Mouse (Mus musculus) T-helper 2 cell (primary cell): ENCODE data around the gene Fads1.

Experiments
- in situ Hi-C: fragments of 300-600 bp; cut with MboI, MseI; formaldehyde crosslinking; loops from one replicate; pipeline ENCODE4 v1.15.1; 2025; ENCODE audit warnings: high pct_unique_total_duplicates

Gene Fads1

DNA sequence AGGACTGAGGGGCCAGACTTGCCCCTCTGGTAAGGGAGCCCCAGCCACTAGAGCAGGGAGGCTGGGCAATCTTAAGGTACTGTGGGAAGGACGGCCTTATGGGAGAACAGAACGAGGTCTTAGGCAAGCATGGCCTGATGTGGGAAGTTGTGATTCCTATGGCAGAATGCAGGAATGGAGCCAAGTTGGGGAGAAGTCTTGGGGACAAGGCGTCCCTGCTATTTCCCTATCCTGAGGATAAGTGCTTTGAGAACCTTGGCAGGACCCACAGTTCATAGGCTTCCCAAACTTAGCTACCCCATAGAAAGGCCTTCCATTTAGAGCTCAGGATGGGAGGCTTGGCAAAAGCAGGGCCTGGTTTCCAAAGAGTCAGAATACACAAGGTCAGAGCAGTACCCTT, 26.2 kb downstream of the Fads1 start:
- in situ Hi-C loops: no loop called here

DNA sequence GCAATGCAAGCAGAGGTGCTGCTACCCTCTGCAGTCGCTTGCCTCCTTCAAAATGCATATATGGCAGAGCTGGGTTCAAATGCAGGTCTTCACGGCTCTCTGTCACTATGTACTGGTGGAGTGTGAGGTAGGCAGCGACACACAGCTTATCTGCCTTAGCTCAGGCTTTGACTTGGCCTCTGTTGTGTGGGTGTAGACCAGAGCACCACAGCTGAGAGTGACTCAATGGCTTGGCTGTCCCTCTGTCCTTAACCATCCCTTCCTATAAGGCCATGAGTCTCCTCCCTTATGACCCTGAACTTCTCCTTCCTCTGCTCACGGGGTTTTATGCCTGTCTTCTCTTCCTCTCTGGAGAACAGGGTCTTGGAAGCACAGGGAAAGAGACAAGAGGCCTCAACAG, 28.2 kb downstream of the Fads1 start:
- in situ Hi-C loops: no loop called here

DNA sequence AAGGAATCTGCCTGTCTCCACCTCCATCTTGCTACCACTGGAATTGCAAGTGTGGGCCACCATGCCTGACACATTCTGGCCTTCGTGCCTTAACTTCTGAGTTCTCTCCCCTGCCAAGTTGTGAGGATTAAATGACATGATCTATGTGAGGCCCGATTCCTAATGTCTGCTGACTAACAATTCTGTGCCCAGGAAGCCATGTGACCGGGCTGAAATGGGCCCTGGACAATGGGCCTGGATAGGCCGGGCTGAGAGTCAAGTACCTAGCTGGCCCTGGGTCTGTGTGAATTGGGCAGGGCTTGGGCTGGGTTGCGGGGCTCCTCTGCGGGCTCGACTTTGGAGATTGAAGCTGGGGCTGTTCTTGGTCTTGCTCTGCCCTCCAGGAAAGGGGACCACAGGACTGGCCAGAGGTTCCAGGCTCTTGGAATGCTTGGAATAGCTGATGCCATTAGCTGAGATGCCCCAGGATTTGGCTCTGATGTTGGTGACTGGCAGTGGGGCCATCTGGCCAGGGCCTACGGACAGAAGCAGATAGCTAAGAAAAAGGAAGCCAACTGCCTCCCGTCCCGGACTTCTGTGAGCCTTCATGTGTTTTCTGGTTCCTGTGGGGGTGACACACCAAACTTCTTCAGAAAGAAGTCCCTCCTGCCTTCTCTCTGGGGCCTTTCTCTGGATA, 31.2 kb downstream of the Fads1 start:
- in situ Hi-C loops: no loop called here

DNA sequence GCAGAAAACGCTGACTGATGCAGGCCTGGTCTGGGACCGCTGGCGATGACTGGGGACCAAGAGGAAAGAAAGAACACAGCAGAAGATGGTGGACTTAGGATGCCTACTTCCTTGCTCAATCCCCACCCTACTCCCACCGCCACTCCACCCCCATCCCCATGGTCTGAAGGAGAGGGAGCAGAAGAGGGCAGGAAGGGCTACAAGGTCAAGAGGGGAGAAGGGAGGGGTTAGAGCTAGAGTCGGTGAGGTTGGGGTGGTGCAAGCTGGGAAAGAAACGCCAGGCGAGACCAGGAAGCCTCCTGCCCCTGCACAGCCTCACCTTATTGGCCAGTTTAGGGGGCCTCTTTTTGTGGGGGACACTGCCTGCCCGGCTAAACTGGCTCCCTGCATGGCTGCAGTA, 33.4 kb downstream of the Fads1 start:
- in situ Hi-C loops: loop anchor here (5.0 kb wide), 1 partner anchor 86 kb away; the partner anchor contains the start of gene Dagla

DNA sequence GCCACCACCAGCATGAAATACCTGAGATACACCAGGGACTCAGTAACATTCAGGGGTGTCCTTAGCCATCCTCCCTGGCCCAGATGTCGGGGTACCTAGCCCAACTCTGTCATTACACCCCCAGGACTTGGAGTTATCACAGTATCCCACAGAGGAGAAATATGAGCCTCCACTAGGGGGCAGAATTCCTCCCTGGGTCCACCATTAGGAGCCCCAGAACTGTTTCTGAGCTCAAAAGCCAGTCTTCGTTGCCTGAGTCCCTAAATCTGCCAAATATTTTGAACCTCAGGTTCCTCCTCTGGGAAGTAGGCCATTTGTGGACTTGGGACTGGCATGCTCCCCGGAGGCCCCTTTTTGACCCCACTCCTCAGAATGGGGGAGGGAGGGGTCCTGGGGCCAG, 36.4 kb downstream of the Fads1 start:
- in situ Hi-C loops: loop anchor here (5.0 kb wide), 1 partner anchor 83 kb away; the partner anchor contains the start of gene Dagla

DNA sequence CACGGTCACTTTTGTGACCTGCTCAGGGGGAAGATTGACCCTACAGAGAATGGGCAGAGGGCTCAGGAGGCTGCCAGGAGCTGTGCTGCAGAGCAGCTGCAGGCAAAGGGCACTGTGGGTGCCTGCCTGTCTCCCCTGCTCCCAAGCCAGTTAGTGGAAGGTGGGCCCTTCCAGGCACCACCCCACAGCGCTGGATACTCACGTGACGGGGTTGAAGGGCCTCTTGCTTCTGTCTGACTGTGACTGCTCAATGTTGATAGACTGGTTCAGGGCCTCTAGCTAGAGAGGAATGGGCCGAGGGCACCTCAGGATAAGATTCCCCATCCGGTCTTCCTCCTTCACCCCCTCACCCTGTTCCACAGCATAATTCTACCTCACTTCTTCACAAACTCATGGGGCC, 36.9 kb downstream of the Fads1 start:
- in situ Hi-C loops: loop anchor here (5.0 kb wide), 1 partner anchor 83 kb away; the partner anchor contains the start of gene Dagla

DNA sequence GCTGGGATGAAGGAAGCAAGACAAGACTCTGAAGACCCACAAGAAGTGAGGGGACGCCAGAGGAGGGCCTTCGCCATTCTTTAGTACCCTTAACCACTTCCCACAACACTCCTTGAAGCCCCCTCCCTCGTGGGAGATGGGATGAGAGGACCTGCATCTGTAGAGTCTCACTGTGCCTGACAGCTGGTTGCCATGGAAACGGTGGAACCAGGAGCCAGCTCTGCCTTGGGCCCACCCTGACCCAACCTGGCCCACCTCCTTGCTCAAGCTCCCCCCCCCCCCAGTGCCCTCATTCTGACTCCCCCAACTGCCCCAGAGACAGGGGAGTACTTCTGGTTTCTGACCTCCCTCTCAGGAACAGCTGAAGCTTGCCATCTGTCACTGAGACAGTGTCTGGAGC, 38.9 kb downstream of the Fads1 start:
- in situ Hi-C loops: no loop called here

DNA sequence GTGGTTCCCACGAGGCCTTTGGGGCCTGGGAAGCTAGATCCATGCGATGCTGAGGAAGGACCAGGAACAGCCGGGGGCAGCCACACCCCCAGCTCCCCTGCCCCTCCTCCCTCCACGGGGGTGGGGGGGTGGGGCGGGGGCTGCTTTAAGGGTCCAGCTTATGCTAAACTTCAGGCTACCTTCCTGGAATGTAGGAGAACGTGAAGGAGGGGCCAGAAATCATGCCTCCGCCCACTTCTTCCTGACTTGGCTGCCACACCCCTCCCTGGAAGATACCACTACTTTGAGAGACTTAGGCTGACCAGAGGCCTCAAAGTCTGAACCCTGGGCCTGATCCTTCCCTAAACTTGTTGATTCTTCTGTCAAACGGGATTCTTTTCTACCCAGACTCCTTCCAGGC, 40.0 kb downstream of the Fads1 start:
- in situ Hi-C loops: no loop called here

DNA sequence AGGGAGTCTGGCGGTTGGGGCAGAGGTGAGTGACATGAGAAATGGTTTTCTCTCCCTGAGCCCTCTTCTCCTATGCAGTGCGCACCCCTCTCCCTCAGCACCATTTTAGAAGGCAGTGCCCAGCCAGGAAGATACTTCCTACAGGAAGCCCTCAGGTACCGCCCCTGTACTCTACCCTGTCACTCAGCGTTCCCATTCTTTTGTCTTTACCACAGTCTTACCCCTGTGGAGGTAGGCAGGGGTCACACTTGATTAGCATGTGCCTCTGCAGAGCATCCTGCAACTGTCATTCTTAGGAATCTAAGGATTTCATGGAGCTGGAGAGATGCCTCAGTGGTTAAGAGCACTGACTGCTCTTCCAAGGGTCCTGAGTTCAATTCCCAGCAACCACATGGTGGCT, 40.9 kb downstream of the Fads1 start:
- in situ Hi-C loops: no loop called here

DNA sequence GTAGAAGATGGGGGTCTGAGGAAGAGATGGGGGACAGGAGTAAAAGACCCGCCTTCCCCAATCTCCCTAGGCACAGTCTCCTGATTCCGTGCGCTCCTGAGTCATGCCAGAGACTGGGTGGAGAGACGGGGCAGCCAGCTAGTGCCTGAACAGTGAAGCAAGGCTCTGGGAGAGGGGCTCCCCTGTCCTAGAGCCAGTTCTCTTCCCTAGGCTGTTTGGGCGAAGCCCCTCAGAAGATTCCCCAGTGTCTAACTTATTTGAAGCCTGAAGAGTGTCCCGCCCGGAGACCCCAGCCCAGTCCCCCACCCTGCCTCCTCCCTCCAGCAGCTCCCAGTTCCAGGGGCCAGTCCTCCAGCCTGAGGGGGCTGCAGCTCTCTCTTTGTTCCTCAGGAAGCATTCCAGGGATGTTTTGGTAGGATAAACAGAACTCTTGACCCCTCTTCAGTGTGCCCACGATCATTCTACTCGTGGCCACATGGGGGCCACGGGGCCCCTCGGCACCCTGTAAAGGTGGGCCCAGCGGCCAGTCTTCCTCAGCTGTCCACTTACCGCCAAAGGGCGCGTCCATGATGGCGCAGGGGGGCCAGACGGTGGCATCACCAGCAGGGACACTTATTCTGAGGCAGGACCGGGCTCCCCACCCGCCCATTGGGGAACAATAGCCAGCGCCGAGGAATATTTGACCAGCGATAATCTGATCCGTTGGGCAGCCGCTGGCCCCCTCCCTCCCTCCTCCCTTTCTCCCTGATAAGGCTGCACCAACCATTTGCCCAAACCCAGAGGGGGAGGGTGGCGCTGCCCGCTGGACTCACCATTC, 42.2 kb downstream of the Fads1 start:
- in situ Hi-C loops: no loop called here

DNA sequence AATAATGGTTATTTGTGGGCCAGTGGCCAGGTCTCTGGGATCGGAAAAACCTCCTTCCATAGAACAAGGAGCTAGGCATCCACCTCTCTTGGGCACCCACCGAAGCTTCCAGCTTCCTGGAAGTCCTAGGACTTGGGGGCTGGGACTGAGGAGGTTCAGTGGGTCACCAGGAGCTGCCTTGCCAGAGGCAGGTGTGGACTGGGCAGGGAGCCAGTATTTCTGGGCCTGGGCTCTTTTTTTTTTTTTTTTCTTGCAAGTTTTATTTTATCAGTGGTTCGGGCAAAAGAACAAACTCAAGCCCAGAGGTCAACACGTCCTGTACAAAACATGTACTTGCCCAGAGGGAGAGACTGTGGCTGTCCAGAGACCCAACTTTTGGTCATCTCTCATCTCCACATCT, 43.1 kb downstream of the Fads1 start:
- in situ Hi-C loops: no loop called here

DNA sequence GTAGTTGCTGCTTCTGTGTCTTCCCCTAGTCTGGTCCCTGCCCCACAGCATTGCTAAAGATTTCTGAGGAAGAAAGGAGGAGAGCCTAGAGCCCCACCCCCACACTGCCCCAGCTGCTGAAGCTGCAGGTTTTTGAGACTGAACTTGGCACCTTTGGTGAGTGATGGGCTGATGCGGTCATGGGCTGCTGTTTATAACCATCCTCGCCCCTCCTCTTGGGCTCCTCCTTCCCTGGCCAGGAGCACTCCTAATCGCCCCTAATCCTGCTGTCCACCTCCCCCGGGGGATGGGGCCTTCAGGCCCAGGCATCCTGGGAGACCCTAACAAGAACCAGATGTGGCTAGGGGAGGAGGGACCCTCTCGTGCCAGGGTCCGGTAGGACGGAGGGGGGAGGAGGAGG, 48.3 kb downstream of the Fads1 start:
- in situ Hi-C loops: no loop called here

DNA sequence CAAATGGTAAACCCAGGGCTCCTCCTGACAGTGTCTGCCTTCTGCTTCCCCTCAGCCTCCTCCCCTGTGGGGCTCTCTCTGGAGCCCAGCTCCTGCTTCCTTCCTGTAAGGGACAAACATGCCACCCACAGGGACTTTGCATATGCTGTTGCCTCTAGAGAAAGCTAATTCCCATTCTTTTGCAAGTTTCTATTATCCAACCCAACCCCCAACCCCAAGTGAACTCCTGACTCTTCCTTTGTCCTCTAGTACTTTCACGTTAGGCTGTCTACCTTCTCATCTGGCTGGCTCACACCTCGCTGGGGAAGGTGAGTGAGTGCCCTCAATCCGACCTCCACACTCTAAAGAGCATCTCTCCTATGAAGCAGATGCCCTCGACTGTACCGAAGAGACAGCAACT, 49.2 kb downstream of the Fads1 start:
- in situ Hi-C loops: no loop called here

DNA sequence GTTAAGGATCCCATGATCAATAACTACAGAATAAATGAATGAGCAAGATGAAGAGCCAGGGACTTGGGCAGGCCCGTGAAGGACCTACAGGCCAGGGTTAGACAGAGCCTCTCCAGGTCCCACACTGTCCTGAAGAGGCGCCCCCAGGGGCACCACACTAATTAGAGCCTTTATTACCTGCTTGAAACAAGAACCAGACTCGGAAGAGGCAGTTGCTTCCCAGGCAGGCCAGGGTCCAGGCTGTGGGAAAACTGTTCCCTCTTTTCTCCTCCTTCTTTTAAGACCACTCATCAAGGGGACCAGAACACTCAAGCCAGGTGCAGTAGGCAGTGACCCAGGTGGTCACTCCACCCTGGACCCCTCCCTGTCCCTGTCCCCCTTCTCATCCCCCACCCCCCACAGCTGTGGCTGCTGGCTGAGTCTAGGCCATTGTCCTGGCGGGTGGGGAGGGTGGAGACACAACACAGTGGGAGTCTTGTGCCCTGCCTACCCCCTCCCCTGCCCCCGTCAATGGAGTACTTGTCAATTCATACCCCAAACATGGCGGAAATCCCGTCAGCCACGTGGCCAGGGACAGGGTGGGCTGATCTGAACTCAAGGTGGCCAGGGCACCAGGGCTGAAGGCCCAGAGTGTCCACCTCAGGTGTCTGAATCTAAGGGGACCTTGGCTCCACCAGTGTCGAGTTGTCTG, 49.8 kb downstream of the Fads1 start:
- in situ Hi-C loops: no loop called here

DNA sequence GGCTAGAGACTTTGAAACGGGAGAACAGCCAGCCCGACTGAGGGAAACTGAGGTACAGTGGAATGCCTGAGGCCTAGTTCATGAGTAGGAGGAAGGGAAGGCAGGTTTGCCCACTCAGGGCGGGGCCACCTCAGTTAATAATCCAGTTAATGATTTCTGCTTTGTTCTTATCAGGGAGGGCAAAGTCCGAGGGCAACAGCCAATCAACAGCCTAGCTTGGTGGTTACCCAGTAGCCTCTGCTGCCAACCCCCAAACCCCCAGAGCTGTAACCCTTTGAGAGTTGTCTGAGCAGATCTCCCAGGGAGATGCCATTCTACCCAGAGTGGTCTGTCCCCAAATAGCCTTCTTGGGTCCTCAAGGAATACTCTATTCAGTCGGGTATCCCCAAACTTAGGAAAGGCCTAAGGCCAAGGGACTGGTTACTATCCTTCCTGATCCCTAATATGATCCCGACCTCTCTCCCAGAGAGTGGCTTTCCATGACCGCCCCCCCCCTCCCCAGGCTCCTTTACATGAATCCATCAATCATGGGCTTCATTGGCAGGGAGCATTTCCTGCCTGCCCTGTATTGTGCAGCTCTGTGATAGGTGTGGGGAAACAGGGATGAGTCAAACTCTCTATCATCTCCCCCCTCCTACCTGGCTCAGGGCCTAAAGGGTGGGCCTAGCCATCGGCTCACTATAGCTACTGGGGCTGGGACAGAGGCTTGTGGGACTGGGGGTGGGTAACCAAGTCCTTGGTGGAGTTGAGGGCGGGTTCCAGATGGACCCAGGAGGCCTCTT, 53.3 kb downstream of the Fads1 start:
- in situ Hi-C loops: no loop called here

DNA sequence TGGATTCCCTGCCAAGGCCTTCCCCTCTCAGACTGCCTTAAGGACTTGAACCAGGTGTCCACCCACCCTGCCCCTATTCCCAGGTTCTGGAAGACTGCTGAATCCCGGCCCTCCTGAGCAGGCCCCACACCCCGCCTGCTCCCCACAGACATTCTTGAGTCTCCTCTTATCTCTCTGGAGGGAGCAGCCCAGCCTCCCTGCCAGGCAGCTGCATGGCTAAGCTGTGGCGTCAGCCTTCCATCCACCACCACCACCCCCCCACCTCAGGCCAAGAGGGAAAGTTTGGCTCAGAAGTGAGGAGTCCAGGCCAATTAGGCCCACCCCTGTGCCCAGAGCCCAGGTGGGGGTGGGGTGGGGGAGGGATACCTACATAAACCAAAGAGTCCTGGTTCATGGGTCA, 55.8 kb downstream of the Fads1 start:
- in situ Hi-C loops: no loop called here

DNA sequence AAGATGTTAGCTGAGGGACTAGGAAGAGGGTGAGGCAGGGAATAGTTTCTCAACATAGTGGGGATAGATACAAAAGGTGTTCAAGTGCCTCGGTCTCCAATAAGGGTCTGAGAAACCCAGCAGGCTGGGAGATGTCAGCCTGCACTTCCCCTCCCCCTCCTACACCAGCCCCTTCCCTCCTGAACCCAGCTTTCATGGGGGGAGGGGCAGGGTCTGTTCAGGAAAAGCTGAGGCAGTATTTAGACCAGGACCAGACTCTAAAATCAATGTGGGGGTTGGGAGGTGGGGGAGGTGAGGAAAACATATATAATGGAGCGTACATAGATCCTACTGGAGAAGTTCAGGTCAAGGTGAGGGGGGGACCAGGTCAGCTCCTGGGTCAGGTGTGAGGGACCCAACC, 56.7 kb downstream of the Fads1 start:
- in situ Hi-C loops: no loop called here

DNA sequence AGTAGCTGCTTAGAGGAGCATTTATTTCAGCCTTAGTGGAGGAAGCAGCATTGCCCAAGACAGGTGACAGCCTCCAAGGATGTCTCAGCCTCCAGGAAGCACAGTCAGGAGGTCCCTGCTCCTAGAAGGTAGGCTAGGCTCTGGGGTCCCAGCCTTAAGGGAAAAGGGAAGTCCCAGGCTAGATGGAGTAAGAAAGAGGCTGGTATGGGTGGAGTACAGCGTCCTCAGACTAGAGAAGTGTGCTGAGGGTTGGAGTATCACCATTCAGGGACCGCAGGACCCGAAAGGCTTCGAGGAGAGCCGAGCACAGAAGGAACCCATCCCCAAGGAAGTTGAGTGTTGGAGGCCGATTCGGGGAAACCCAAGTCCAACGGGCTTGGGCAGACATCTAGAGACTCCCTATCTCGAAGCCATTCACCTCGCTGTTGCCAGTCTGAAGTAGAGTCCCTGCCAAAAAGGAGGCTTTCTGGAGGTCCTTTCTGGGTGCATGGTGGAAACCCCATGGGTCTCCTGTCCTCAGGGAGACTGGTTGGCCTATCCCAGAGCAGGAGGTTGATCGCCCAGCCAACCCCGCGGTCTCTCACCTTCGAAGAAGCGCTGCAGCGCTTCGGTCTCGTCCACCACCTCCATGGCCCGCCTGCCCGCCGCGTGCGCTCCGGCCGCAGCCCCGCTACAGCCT, 57.4 kb downstream of the Fads1 start:
- in situ Hi-C loops: no loop called here

DNA sequence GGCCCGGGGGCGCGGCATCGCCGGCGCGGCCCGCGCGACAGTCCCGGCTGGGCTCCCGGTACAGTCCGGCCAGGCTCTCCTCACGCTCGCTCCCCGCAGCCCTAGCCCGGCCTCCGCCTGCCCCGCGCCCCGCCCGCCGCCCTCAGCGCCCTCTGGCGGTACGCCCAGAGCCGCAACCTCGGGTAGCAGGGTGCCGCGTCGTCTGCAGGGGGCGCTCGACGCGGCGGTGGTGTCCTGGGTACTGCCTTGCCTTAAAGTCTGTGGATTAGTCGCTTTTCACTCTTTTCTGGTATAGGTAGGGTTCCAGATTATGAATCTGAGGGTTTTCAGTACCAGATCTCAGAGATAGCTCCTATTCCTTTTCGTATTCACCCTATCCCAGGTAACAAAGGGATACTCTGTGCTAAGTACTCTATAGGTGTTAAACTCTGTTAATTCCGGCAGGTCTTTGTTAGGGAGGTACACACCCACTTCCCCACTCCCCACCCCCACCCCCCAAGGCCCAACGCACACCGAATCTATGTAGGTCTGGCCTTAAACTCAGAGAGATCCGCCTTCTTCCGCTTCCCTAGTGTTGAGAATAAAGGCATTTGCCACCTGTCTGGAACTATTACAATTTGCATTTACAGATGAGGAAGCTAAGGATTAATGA, 58.1 kb downstream of the Fads1 start, which contains the start of gene Myrf:
TSS of gene Myrf (minus strand) at position 95 of the 652 bp plus-strand sequence.
- in situ Hi-C loops: no loop called here

DNA sequence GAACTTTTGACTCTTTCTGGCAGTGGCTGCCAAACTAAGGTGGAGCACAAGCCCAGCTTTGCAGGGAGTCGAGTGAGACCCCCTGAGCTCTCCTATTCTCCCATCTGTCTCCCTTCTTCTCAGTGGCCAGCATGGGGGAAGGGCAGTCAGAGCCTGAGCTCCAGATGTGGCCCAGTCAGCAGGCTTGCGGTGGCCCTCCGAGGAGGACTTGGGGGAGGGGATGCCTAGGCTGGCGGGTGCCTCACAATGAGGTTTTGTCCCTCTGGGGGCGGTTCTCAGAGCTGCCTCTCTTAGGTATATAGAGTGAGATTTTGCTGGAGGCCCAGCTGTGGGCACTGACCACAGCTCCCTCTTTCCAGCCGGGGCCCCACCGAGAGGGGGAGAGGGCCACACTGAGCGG, 60.2 kb downstream of the Fads1 start:
- in situ Hi-C loops: no loop called here

DNA sequence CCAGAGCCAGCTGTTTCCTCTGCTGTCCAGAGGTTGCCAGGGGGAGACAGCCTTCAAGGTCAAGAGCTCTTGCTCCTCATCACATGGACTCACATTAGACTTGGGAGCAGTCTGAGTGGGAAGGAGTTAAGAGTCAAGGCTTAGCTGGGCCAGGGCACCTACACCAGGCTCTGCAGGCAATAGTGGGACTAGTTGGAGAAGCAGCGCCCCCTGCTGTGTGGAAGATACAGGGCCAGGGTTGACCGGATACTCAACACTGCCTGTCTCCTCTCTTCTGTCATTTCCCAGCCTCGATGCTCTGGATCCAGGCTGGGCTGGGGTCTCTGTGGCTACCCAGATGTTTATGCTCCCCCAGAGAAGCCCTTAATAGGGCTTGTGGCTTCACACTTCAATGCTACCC, 61.5 kb downstream of the Fads1 start:
- in situ Hi-C loops: no loop called here
